Mouse (Mus musculus): Measurements from ENCODE around the gene Rasl12. TPM values are rescaled to one million over a fixed set of nuclear protein-coding genes. Genes with fewer than 3 reads are reported as not detected.

Rasl12 gene
- total and polyA plus RNA-seq, 2 experiments from 2014 or later = 7.9 to 8.5 TPM

DNA sequence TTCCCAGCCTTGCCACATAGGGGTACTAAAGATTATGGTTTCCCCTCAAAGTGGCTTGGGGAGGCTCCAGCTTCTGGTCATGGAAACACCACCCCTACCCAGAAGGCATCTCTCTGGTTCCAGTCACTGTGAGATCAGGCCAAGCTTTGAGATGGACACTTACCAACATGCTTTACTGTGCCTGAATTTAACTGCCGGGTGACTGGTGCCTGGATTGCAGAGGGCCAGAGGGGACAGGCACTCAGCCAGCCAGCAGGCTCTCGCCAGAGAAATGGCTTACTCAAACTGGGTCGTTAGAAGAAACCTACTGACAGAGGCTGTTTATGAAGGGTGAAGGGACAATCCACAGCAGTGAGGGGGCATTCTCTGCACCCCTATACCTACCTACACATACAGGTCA, 14.0 kb upstream of the Rasl12 start:
- H3K4me3 ChIP-seq (ENCODE audit: low read depth, low read length) = no peak overlapping the region
- no peak for TF ChIP-seq EP300 (IDR thresholded peaks at IDR 0.05; ENCODE audit: low read depth)
- no peak for TF ChIP-seq CTCF (IDR thresholded peaks at IDR 0.05; ENCODE audit: low read depth)
- H3K9me3 ChIP-seq (replicated peaks; ENCODE audit: control insufficient read depth, low read length) = no peaks in the 10 kb centered on the region
- H3K4me1 ChIP-seq (ENCODE audit: control insufficient read depth, insufficient read depth) = peaks cover 15% of the 10 kb centered on the region
- H3K9ac ChIP-seq (replicated peaks; ENCODE audit: low read depth, low read length) = no peak overlapping the region
- ATAC-seq (ENCODE audit: insufficient read depth, low read depth) (no peak), DNase-seq (ENCODE audit: low spot score) (no peak)
- no peak overlapping the region for H3K4me2 ChIP-seq (ENCODE audit: low read depth, low read length)
- no peaks in the 10 kb centered on the region for H3K27me3 ChIP-seq (ENCODE audit: control insufficient read depth, insufficient read depth, low read length)
- WGBS = 34% methylated on average over 3 of the region's 3 CpGs
- no peaks in the 10 kb centered on the region for H3K36me3 ChIP-seq (replicated peaks; ENCODE audit: control insufficient read depth, insufficient read depth, low read length)
- H3K27ac ChIP-seq (ENCODE audit: low read depth) = no peak overlapping the region

DNA sequence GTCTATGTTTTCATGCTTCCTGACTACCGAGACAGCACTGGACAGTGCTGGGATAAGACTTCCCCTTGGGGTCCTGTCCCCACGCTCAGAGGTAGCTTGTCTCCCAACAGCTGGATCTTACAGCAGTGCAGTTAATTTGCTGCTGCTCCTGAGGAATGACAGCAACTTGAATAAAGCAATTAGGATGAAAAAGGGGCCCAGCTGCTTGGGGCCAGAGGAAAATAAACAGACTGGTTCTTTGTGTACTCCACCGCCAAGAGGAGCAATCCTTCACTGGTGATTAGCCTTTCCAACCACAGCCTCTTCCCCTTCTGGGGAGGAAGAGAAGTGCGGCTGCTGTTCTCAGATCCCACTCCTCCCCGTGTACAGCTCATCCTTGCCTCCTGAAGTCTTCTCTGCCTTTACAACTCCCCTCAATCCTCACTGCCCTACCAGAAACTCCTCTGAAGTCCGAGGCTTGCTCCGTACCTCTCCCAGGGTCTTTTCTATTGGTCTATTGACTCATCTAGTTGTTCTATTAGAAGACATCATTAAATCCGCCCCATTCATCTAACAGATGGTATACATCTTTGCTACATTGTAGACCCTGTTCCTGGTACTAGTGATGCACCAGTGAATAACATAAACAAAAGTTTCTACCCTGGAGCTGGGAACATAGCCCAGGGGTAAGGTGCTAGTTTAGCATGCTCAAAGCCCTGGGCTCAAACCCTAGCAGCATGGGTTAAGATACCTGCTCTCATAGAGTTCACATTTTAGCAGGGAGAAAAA, 11.7 kb upstream of the Rasl12 start:
- no peaks in the 10 kb centered on the region for H3K9me3 ChIP-seq (replicated peaks; ENCODE audit: control insufficient read depth, low read length)
- TF ChIP-seq CTCF (IDR thresholded peaks at IDR 0.05; ENCODE audit: low read depth) (no peak), EP300 (IDR thresholded peaks at IDR 0.05; ENCODE audit: low read depth) (no peak)
- peaks cover 13% of the 10 kb centered on the region; the same call in 1 of the 2 replicates for H3K4me1 ChIP-seq (ENCODE audit: control insufficient read depth, insufficient read depth)
- ATAC-seq (ENCODE audit: insufficient read depth, low read depth) (no peak), DNase-seq (ENCODE audit: low spot score) (no peak)
- 45% methylated on average over 8 of the region's 8 CpGs for WGBS
- H3K9ac ChIP-seq (replicated peaks; ENCODE audit: low read depth, low read length) = no peak overlapping the region
- no peak overlapping the region; the same call in 1 of the 2 replicates for H3K27ac ChIP-seq (ENCODE audit: low read depth)
- peaks cover 16% of the 10 kb centered on the region for H3K27me3 ChIP-seq (ENCODE audit: control insufficient read depth, insufficient read depth, low read length)
- no peak overlapping the region for H3K4me2 ChIP-seq (ENCODE audit: low read depth, low read length)
- no peak overlapping the region for H3K4me3 ChIP-seq (ENCODE audit: low read depth, low read length)
- no peaks in the 10 kb centered on the region for H3K36me3 ChIP-seq (replicated peaks; ENCODE audit: control insufficient read depth, insufficient read depth, low read length)

DNA sequence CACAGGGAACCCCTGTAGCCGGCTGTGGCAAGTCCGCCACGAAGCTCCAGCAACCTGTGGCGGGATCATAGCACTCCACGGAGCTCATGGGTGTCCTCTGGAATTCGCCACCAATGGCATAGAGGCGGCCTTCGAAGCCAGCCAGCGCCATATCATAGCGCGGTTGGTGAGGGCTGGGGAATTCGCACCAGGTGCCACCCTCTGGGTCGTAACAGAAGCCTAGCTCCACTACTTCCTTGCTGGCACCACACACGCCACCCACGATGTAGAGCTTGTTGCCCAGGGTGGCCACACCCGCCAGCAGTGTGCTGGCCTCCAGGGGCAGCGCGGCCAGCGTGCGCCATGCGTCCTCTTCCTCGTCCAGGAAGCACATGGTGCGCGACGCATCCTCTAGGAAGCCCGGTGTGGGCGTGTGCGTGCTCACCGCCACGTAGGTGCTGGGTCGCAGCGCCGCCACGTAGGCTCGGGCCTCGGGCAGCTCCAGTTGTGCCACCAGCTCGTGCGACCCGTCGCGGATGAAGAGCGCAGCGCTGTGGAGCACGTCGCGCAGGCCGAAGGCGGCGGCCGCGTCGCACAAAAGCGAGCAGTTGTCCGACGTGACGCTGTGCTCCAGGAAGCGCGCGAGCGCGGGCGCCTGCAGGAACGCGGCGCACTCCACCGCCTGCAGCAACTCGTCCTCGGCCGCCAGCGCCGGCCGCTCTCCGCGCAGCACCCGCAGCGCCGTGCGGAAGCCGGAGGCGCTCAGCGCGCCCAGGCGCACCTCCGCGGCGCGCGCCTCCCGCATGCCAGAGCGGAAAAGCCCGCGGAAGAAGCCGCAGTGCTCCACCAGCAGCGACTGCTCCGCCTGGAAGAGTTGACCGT, 7.3 kb upstream of the Rasl12 start:
- Histone ChIP-seq H3K4me3 (ENCODE audit: low read depth, low read length) (peak overlapping the region; percentile 48), H3K4me2 (ENCODE audit: low read depth, low read length) (peak overlapping the region; percentile 75), H3K4me1 (ENCODE audit: control insufficient read depth, insufficient read depth) (peaks cover 7% of the 10 kb centered on the region; the same call in 1 of the 2 replicates), H3K27ac (ENCODE audit: low read depth) (no peak overlapping the region), H3K9me3 (replicated peaks; ENCODE audit: control insufficient read depth, low read length) (no peaks in the 10 kb centered on the region), H3K9ac (replicated peaks; ENCODE audit: low read depth, low read length) (peak overlapping the region; percentile 42), H3K27me3 (ENCODE audit: control insufficient read depth, insufficient read depth, low read length) (peaks cover 18% of the 10 kb centered on the region), H3K36me3 (replicated peaks; ENCODE audit: control insufficient read depth, insufficient read depth, low read length) (no peaks in the 10 kb centered on the region)
- WGBS = 16% methylated on average over 93 of the region's 96 CpGs
- ATAC-seq (ENCODE audit: insufficient read depth, low read depth) (peak; percentile 64), DNase-seq (ENCODE audit: low spot score) (no peak)
- no peak for TF ChIP-seq EP300 (IDR thresholded peaks at IDR 0.05; ENCODE audit: low read depth)
- TF ChIP-seq CTCF (IDR thresholded peaks at IDR 0.05; ENCODE audit: low read depth) = no peak

GRCm38 (mm10) chr9:65391613-65391964, 6.7 kb upstream of the Rasl12 start, which contains the start of gene Kbtbd13:
TSS of gene Kbtbd13 (minus strand) at chr9:65391652.
- no peak for TF ChIP-seq CTCF (IDR thresholded peaks at IDR 0.05; ENCODE audit: low read depth)
- no peak for TF ChIP-seq EP300 (IDR thresholded peaks at IDR 0.05; ENCODE audit: low read depth)
- DNase-seq (ENCODE audit: low spot score) (no peak), ATAC-seq (ENCODE audit: insufficient read depth, low read depth) (no peak; the same call in 1 of the 2 replicates)
- Histone ChIP-seq H3K27me3 (ENCODE audit: control insufficient read depth, insufficient read depth, low read length) (peaks cover 18% of the 10 kb centered on the region), H3K27ac (ENCODE audit: low read depth) (no peak within 1 kb of the TSS), H3K4me1 (ENCODE audit: control insufficient read depth, insufficient read depth) (peaks cover 7% of the 10 kb centered on the region; the same call in 1 of the 2 replicates), H3K9ac (replicated peaks; ENCODE audit: low read depth, low read length) (peak within 1 kb of the TSS; percentile 42), H3K4me3 (ENCODE audit: low read depth, low read length) (peak within 1 kb of the TSS; percentile 48), H3K36me3 (replicated peaks; ENCODE audit: control insufficient read depth, insufficient read depth, low read length) (no peaks in the 10 kb centered on the region), H3K9me3 (replicated peaks; ENCODE audit: control insufficient read depth, low read length) (no peaks in the 10 kb centered on the region), H3K4me2 (ENCODE audit: low read depth, low read length) (peak within 1 kb of the TSS; percentile 75)
- 24% methylated on average over 8 of the region's 8 CpGs for WGBS

GRCm38 (mm10) chr9:65392638-65393364, 5.5 kb upstream of the Rasl12 start:
- DNase-seq (ENCODE audit: low spot score) = peak; percentile 62
- Histone ChIP-seq H3K9me3 (replicated peaks; ENCODE audit: control insufficient read depth, low read length) (no peaks in the 10 kb centered on the region), H3K27ac (ENCODE audit: low read depth) (peak overlapping the region; percentile 5; the same call in 1 of the 2 replicates), H3K4me2 (ENCODE audit: low read depth, low read length) (no peak overlapping the region), H3K36me3 (replicated peaks; ENCODE audit: control insufficient read depth, insufficient read depth, low read length) (no peaks in the 10 kb centered on the region), H3K9ac (replicated peaks; ENCODE audit: low read depth, low read length) (no peak overlapping the region), H3K27me3 (ENCODE audit: control insufficient read depth, insufficient read depth, low read length) (peaks cover 18% of the 10 kb centered on the region), H3K4me1 (ENCODE audit: control insufficient read depth, insufficient read depth) (peaks cover 7% of the 10 kb centered on the region; the same call in 1 of the 2 replicates), H3K4me3 (ENCODE audit: low read depth, low read length) (no peak overlapping the region)
- no peak for TF ChIP-seq EP300 (IDR thresholded peaks at IDR 0.05; ENCODE audit: low read depth)
- peak; percentile 85 for TF ChIP-seq CTCF (IDR thresholded peaks at IDR 0.05; ENCODE audit: low read depth)
- WGBS = 23% methylated on average over 6 of the region's 6 CpGs
- no peak for ATAC-seq (ENCODE audit: insufficient read depth, low read depth)
